Mouse (Mus musculus): ENCODE data around the gene Nrxn3. TPM values are rescaled to one million over a fixed set of nuclear protein-coding genes. Genes with fewer than 3 reads are reported as not detected.

The Nrxn3 gene
- 3.8 and 5.3 TPM in 2 replicates for polyA plus RNA-seq (2015; fragmentation: Nextera tagmentation; extraction: Ambion mirVana)

DNA sequence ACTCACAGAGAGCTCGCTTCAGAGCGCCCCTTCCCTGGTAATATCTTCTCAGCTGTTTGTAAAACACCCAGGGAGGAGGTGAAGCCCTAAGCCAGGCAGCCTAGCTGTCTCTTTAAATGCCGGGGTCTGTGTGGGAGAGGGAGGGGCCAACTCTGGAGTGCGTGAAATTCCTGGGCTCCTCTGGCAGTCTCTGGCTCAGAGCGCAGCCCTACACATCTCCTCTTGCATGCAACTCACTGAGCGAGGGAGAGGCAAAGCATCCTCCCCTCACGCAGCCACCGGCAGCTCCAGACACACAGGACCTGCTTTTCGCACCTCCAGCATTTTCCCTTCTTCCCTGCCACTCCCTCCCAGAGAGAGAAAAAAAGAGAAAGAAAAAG lies at the start of gene Nrxn3:
TSS of gene Nrxn3 (plus strand) at position 186 of the 380 bp plus-strand sequence.
- H3K36me3 ChIP-seq, result no peaks in the 10 kb centered on the region
- 0 out of 2 replicates have a peak, but pooled peaks cover 9% of the 10 kb centered on the region for H3K4me1 ChIP-seq
- no peak within 1 kb of the TSS for H3K27ac ChIP-seq
- no peak within 1 kb of the TSS for H3K9ac ChIP-seq
- H3K27me3 ChIP-seq, result peaks cover 6% of the 10 kb centered on the region; the same call in 1 of the 2 replicates
- 2% methylated on average over 9 of the region's 9 CpGs for WGBS
- peak within 1 kb of the TSS; percentile 52 for H3K4me2 ChIP-seq
- peak; percentile 95 for ATAC-seq (replicated peaks; ENCODE audit: low FRiP score)
- no peaks in the 10 kb centered on the region for H3K9me3 ChIP-seq (replicated peaks)
- H3K4me3 ChIP-seq (replicated peaks), result peak within 1 kb of the TSS; percentile 26

DNA sequence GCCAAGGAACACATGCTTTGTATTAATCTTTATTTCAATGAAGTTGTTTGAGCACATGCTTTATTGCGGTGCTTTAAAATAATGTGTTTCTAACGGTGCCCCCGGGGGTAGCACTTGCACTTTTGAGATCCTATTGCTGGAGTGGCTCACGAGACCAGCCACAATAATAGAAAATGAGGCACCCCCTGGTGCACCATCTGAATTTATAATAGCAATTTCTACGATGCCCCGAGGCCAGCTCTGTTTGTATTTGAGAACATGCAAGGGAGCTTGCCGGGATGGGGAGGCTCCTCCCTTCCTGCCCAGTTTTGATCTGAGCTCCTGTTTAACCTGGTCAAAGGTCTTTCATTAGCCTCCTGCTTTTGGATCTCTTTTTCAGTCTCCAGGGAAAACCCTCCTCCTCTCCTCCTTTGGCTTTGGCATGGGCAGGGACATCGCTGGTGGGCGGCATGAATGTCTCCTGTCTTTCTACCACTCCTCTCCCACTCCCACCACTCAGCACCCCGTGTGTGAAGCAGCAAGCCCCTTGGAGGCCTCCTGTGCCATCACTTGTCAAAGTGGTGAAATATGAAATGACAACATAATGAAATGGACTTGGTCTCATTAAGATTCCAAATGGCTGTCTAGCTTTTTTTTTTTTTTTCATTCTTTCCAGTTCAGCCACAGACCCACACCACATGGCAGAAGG lies 18.4 kb upstream of the Nrxn3 start:
- Histone ChIP-seq H3K36me3 (no peaks in the 10 kb centered on the region), H3K9me3 (replicated peaks) (no peaks in the 10 kb centered on the region), H3K4me3 (replicated peaks) (no peak overlapping the region), H3K9ac (no peak overlapping the region), H3K4me1 (no peaks in the 10 kb centered on the region), H3K27me3 (no peaks in the 10 kb centered on the region), H3K27ac (no peak overlapping the region), H3K4me2 (no peak overlapping the region)
- 50% methylated on average over 10 of the region's 10 CpGs for WGBS
- no peak for ATAC-seq (replicated peaks; ENCODE audit: low FRiP score)

DNA sequence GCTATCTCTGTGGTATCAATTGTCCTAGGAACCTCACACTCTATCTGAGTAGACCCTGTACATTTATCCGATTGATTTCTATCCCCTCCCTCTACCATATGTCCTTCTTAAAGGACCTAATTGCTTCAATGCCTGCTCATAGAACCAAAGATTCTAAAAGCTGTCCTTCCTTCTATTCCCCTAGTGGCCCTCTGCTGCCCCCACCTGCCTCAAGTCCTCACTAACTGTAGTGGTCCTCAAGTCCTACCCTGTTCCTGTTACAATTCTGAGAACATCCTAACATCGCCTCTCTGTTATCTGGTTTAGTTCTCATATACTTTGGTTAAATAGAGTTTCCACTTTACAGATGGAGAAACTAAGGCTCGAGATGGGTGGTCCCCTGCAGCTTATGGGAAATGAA lies 16.7 kb upstream of the Nrxn3 start:
- no peaks in the 10 kb centered on the region for H3K27me3 ChIP-seq
- no peak overlapping the region for H3K27ac ChIP-seq
- H3K4me1 ChIP-seq, result no peaks in the 10 kb centered on the region
- no peak overlapping the region for H3K4me3 ChIP-seq (replicated peaks)
- H3K9ac ChIP-seq, result no peak overlapping the region
- no peaks in the 10 kb centered on the region for H3K9me3 ChIP-seq (replicated peaks)
- 79% methylated on average over 3 of the region's 3 CpGs for WGBS
- ATAC-seq (replicated peaks; ENCODE audit: low FRiP score), result no peak
- H3K36me3 ChIP-seq, result no peaks in the 10 kb centered on the region
- H3K4me2 ChIP-seq, result no peak overlapping the region

DNA sequence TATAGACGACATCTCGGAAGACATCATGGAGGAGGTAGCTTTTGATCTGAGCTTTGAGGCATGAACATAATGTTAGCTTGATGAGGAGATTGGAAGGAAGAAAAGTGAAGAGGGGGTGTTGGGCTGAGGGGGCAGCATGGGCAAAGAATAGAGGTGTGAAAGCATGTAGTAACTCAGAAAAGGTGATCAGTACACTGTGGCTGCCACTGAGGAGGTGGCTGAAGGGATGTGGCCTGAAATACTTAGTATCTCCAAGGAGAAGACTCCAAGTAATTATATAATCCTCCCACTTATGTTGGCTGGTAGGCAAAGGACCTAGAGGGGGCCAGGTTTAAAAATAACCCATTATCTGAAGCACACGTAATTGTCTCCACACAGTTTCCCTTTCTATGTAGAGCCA lies 14.9 kb upstream of the Nrxn3 start:
- WGBS, result 78% methylated on average over 3 of the region's 3 CpGs
- ATAC-seq (replicated peaks; ENCODE audit: low FRiP score), result no peak

DNA sequence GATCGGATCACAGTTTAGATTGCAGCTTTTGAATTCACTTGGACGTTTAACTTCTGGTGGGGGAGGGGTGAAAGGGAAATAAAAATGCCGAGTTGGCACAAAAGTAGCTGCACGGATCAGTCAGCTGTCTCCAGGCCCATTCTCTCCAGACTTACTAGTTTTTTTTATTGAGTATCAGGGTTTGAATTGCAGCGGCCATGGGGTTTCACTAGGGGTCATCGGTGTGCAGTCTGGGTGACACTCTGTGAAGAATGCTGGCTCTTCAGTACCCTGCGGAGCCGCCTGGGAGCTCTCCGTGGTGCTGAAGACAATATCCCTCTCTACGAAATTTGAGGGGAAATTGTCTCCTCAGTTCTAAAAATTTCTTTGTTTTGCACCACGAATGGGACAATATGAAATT lies 13.5 kb upstream of the Nrxn3 start:
- Histone ChIP-seq H3K9me3 (replicated peaks) (no peaks in the 10 kb centered on the region), H3K36me3 (no peaks in the 10 kb centered on the region), H3K4me1 (no peaks in the 10 kb centered on the region), H3K27me3 (no peaks in the 10 kb centered on the region), H3K27ac (no peak overlapping the region), H3K4me2 (no peak overlapping the region), H3K4me3 (replicated peaks) (no peak overlapping the region), H3K9ac (no peak overlapping the region)
- peak; percentile 83 for ATAC-seq (replicated peaks; ENCODE audit: low FRiP score)
- 8% methylated on average over 11 of the region's 11 CpGs for WGBS

More for the DNA sequence above, 14.9 kb upstream of the Nrxn3 start:
- no peak overlapping the region for H3K4me2 ChIP-seq
- no peak overlapping the region for H3K27ac ChIP-seq
- no peaks in the 10 kb centered on the region for H3K4me1 ChIP-seq
- H3K4me3 ChIP-seq (replicated peaks), result no peak overlapping the region
- H3K36me3 ChIP-seq, result no peaks in the 10 kb centered on the region
- no peaks in the 10 kb centered on the region for H3K9me3 ChIP-seq (replicated peaks)
- H3K9ac ChIP-seq, result no peak overlapping the region
- H3K27me3 ChIP-seq, result no peaks in the 10 kb centered on the region

DNA sequence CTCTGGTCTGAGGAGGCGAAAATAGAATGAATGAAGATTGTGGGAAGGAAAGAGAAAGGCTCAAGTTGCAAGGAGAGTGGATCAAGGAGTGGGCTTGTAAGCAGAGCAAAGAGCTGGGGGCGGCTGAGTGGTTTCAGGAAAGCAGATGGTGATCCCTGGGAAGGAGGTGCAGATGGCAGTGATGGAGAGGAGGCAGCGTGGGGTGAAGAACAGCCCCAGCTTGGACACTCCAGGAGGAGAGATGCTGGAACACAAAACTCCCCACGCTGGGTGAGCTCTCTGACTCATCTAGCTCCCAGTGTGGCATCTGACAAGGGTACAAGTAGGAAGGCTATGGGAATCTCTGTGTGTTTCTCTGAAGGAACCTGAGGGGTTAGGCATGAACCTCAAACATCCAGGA lies 9.2 kb upstream of the Nrxn3 start:
- H3K27ac ChIP-seq, result no peak overlapping the region
- H3K4me1 ChIP-seq, result no peaks in the 10 kb centered on the region
- H3K4me2 ChIP-seq, result no peak overlapping the region
- H3K27me3 ChIP-seq, result no peaks in the 10 kb centered on the region
- H3K9ac ChIP-seq, result no peak overlapping the region
- H3K4me3 ChIP-seq (replicated peaks), result no peak overlapping the region
- no peaks in the 10 kb centered on the region for H3K36me3 ChIP-seq
- no peaks in the 10 kb centered on the region for H3K9me3 ChIP-seq (replicated peaks)
- ATAC-seq (replicated peaks; ENCODE audit: low FRiP score), result no peak
- 72% methylated on average over 4 of the region's 4 CpGs for WGBS

DNA sequence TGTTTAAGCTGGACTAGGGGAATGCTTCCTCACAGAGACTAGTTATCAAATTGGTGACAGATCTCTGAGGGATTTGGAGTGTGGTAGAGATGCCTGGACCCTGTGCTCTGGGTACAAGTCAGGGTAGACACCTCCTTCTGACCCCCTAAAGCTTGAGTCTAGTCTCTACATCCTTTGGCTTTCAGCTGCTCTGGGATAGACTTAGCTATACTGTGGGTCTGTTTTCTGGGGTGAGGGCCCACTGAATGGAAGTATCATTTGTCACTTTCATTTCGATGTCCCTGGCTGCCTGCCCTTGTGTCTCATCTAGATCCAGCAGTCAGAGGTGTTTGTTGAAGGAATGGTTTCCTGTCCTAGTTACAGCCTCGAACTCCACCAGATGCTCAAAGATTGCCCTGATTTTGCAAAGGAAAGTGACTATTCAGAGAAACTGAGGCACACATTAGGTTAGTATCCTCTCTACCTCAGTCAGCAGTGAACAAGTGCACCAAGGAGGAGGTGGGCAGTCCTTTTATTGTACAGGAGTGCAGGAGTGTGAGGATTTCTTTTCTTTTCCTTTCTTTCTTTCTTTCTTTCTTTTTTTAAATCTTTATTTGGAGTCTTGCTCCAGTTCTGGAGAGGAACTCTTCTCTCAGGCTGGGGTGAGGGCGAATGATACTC lies 515 bp upstream of the Nrxn3 start:
- H3K4me1 ChIP-seq, result 0 out of 2 replicates have a peak, but pooled peaks cover 9% of the 10 kb centered on the region
- H3K4me3 ChIP-seq (replicated peaks), result no peak overlapping the region
- H3K36me3 ChIP-seq, result no peaks in the 10 kb centered on the region
- H3K4me2 ChIP-seq, result peak overlapping the region; percentile 52; the same call in 1 of the 2 replicates
- ATAC-seq (replicated peaks; ENCODE audit: low FRiP score), result 0 out of 2 replicates have a peak, but pooled peaks have one; percentile 12
- H3K9ac ChIP-seq, result no peak overlapping the region
- H3K27me3 ChIP-seq, result peaks cover 6% of the 10 kb centered on the region; the same call in 1 of the 2 replicates
- 41% methylated on average over 3 of the region's 3 CpGs for WGBS
- H3K27ac ChIP-seq, result no peak overlapping the region
- H3K9me3 ChIP-seq (replicated peaks), result no peaks in the 10 kb centered on the region

DNA sequence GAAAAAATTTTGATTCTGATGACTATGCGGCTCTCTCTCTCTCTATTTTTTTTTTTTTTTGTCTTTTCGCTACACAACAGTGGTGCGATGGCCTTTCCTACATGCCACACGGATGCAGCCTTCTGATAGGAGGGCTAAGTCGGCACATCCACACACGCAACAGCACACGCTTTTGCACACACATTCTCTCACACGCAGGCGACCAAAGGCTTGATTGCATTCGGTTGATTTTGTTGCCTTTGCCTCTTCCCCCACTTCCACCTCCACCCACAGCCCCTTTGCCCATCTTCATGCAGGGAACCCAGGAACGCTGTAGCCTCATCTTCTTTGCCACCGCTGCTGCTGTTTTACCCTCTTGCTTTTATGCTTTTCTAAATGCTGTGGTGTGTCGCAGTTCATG lies 3.6 kb downstream of the Nrxn3 start:
- Histone ChIP-seq H3K36me3 (no peaks in the 10 kb centered on the region), H3K4me2 (no peak overlapping the region), H3K9me3 (replicated peaks) (no peaks in the 10 kb centered on the region), H3K27me3 (peaks cover 4% of the 10 kb centered on the region; the same call in 1 of the 2 replicates), H3K9ac (no peak overlapping the region), H3K27ac (no peak overlapping the region), H3K4me1 (0 out of 2 replicates have a peak, but pooled peaks cover 9% of the 10 kb centered on the region), H3K4me3 (replicated peaks) (no peak overlapping the region)
- no peak for ATAC-seq (replicated peaks; ENCODE audit: low FRiP score)
- 94% methylated on average over 13 of the region's 13 CpGs for WGBS

DNA sequence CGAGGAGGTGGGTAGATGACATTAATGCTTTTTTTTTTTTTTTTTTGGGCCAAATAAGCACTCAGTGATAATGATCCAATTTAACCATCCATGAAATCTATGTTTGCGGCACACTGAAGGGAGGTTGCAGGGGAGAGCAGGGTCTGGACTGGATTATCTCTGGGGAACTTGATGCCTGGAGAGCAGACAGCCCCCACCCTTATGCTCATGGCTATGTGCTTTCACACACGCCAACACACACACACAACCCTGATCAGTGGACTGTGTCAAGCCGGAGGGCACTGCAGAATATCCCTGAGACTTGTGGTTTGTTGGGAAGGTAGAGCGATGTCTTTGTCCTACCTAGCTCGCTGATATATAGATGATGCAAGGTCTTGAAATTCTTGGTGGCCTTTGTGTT lies 4.1 kb downstream of the Nrxn3 start:
- Histone ChIP-seq H3K9me3 (replicated peaks) (no peaks in the 10 kb centered on the region), H3K4me3 (replicated peaks) (no peak overlapping the region), H3K27ac (no peak overlapping the region), H3K4me1 (0 out of 2 replicates have a peak, but pooled peaks cover 9% of the 10 kb centered on the region), H3K27me3 (no peaks in the 10 kb centered on the region), H3K4me2 (no peak overlapping the region), H3K36me3 (no peaks in the 10 kb centered on the region), H3K9ac (no peak overlapping the region)
- no peak for ATAC-seq (replicated peaks; ENCODE audit: low FRiP score)
- WGBS, result 71% methylated on average over 6 of the region's 6 CpGs

DNA sequence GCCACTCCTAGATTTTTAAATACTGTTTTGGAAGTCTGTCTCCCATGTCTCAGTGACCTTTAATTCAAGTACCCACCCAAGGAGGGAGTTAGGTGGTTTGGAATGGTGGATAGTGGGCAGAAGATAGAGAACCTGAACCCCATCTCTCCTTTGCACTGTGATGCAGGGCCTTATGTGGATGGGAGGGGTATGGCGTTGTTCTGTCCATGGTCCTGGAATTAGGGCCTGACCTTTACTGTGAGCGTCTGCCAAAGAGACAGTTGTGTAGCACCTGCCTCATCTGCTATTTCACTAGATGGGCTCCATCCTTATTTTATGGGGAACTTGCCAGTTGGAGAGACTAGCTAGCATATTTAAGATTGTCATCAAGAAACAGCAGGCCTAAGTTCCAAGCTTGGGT lies 8.0 kb downstream of the Nrxn3 start:
- no peak overlapping the region for H3K27ac ChIP-seq
- no peaks in the 10 kb centered on the region for H3K9me3 ChIP-seq (replicated peaks)
- no peaks in the 10 kb centered on the region for H3K27me3 ChIP-seq
- no peaks in the 10 kb centered on the region for H3K4me1 ChIP-seq
- H3K4me3 ChIP-seq (replicated peaks), result no peak overlapping the region
- WGBS, result 63% methylated on average over 2 of the region's 2 CpGs
- no peak overlapping the region for H3K4me2 ChIP-seq
- H3K9ac ChIP-seq, result no peak overlapping the region
- no peaks in the 10 kb centered on the region for H3K36me3 ChIP-seq
- ATAC-seq (replicated peaks; ENCODE audit: low FRiP score), result no peak

DNA sequence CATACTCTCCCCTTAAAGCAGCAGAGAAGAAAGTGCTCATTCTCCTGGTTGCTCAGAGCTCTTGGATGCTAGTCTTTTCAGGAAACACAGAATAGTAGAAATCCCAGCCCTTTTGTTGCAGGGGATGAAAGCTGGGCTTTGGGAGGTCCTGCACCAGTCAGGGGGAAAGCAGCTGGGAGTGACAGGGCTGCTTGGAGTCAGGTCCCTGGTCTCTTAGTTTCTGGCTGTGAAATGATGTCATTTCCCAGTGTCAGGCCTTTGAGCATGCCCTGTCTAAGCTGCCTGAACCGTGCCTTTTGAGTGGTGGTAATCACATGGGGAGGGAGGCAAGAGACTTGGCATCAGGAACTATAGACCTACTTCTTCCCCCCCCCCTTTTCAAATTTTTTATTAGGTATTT lies 12.4 kb downstream of the Nrxn3 start:
- H3K27me3 ChIP-seq, result no peaks in the 10 kb centered on the region
- H3K27ac ChIP-seq, result no peak overlapping the region
- no peak overlapping the region for H3K9ac ChIP-seq
- H3K36me3 ChIP-seq, result no peaks in the 10 kb centered on the region
- H3K4me3 ChIP-seq (replicated peaks), result no peak overlapping the region
- no peaks in the 10 kb centered on the region for H3K9me3 ChIP-seq (replicated peaks)
- 36% methylated on average over 1 of the region's 1 CpGs for WGBS
- H3K4me2 ChIP-seq, result no peak overlapping the region
- H3K4me1 ChIP-seq, result no peaks in the 10 kb centered on the region
- ATAC-seq (replicated peaks; ENCODE audit: low FRiP score), result no peak

DNA sequence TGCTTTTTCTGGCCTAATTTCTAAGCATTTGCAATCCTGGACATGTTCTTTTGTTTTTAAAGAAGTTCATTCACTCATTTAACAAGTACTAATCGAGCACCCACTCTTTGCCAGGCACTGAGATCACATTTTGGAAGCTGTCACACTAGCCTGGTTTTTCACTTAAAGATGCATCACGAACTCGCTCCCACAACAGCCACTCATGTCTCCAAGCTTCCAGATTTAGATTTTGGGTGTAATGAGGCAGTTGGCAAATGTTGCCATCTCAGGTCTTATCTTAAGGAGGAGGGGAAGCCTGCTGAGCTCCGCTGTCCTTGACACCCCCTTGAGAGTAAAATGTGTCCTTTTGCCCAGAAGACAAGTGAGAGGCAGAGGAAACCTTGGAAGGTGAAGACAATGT lies 14.4 kb downstream of the Nrxn3 start:
- no peak for ATAC-seq (replicated peaks; ENCODE audit: low FRiP score)
- no peak overlapping the region for H3K27ac ChIP-seq
- 73% methylated on average over 4 of the region's 4 CpGs for WGBS

More for the DNA sequence above, 14.4 kb downstream of the Nrxn3 start:
- no peak overlapping the region for H3K9ac ChIP-seq
- H3K4me2 ChIP-seq, result no peak overlapping the region
- H3K36me3 ChIP-seq, result no peaks in the 10 kb centered on the region
- H3K27me3 ChIP-seq, result no peaks in the 10 kb centered on the region
- no peaks in the 10 kb centered on the region for H3K4me1 ChIP-seq
- no peaks in the 10 kb centered on the region for H3K9me3 ChIP-seq (replicated peaks)
- H3K4me3 ChIP-seq (replicated peaks), result no peak overlapping the region

Data from kidney, embryonic 15.5 days (tissue).